Mouse (Mus musculus) MEL (cell line): ENCODE measurements around the gene Pkdrej. TPM values are rescaled to one million over a fixed set of nuclear protein-coding genes. Genes with fewer than 3 reads are reported as not detected.

Experiments
- DNase-seq: peaks from one replicate; pipeline ENCODE4 v3.0.0; 2011; ENCODE audit warnings: low read depth, low spot score
- H3K27ac ChIP-seq: 2 replicates; pipeline ENCODE4 v1.5.1; 2012; ENCODE audit warnings: low read depth, mild to moderate bottlenecking, control low read depth, low read length, moderate library complexity; ENCODE audit not compliant: control insufficient read depth
- H3K27me3 ChIP-seq, 2 experiments: fragments of 150-350 bp in 1 of 2; sonication (generic) in 1 of 2; 2 replicates each; pipeline ENCODE4 v1.6.1; 2012; ENCODE audit warnings: low read length in 2 of 2, mild to moderate bottlenecking in 2 of 2, improper control_type of control experiment in 1 of 2, moderate library complexity in 1 of 2; ENCODE audit not compliant: insufficient read depth in 2 of 2, control insufficient read depth in 1 of 2
- H3K36me3 ChIP-seq, 2 experiments: 2 replicates each; pipeline ENCODE4 v1.6.1; 2012 to 2014; ENCODE audit warnings: low read length in 2 of 2, improper control_type of control experiment in 1 of 2, inconsistent platforms in 1 of 2, mild to moderate bottlenecking in 1 of 2; ENCODE audit not compliant: insufficient read depth in 2 of 2, control insufficient read depth in 1 of 2
- H3K4me1 ChIP-seq, 2 experiments: fragments of 150-350 bp in 1 of 2; sonication (generic) in 1 of 2; 2 replicates each; pipeline ENCODE4 v1.6.1; 2012; ENCODE audit warnings: low read length in 2 of 2, improper control_type of control experiment in 1 of 2, mild to moderate bottlenecking in 1 of 2; ENCODE audit not compliant: insufficient read depth in 2 of 2, control insufficient read depth in 1 of 2
- H3K4me3 ChIP-seq, 2 experiments: fragments of 150-350 bp in 1 of 2; sonication (generic) in 1 of 2; 2 replicates each; pipeline ENCODE4 v1.5.1; 2012; ENCODE audit warnings: low read depth in 2 of 2, low read length in 2 of 2, mild to moderate bottlenecking in 2 of 2, moderate library complexity in 2 of 2, control low read depth in 1 of 2, improper control_type of control experiment in 1 of 2; ENCODE audit not compliant: control insufficient read depth in 1 of 2, insufficient read depth in 1 of 2
- H3K79me2 ChIP-seq: 2 replicates; pipeline ENCODE4 v1.6.1; 2012; ENCODE audit warnings: mild to moderate bottlenecking, low read length, moderate library complexity; ENCODE audit not compliant: control insufficient read depth, poor library complexity, insufficient read depth
- H3K9ac ChIP-seq: 2 replicates; pipeline ENCODE4 v1.6.1; 2012; ENCODE audit warnings: low read depth, mild to moderate bottlenecking, control low read depth, low read length, moderate library complexity; ENCODE audit not compliant: control insufficient read depth, poor library complexity, severe bottlenecking
- H3K9me3 ChIP-seq: fragments of 150-350 bp; sonication (generic); replicated peaks from 2 replicates; pipeline ENCODE4 v1.6.1; 2012; ENCODE audit warnings: mild to moderate bottlenecking, low read length, improper control_type of control experiment, moderate library complexity; ENCODE audit not compliant: insufficient read depth
- CHD1 ChIP-seq: IDR thresholded peaks from 2 replicates; pipeline ENCODE4 v1.6.1; 2012; ENCODE audit warnings: low read depth, mild to moderate bottlenecking, inconsistent platforms, low read length, improper control_type of control experiment
- ELF1 ChIP-seq: IDR thresholded peaks from 2 replicates; pipeline ENCODE4 v1.6.1; 2014; ENCODE audit warnings: low read depth, mild to moderate bottlenecking, inconsistent platforms, low read length, improper control_type of control experiment, moderate library complexity
- EP300 ChIP-seq, 2 experiments: IDR thresholded peaks; 2 replicates each; pipeline ENCODE4 v1.6.1; 2011; ENCODE audit warnings: improper control_type of control experiment in 2 of 2, low read length in 2 of 2, low read depth in 1 of 2, mild to moderate bottlenecking in 1 of 2
- HCFC1 ChIP-seq: IDR thresholded peaks from 2 replicates; pipeline ENCODE4 v1.6.1; 2012; ENCODE audit warnings: low read depth, mild to moderate bottlenecking, inconsistent platforms, low read length, improper control_type of control experiment, moderate library complexity
- MAX ChIP-seq: IDR thresholded peaks from 2 replicates; pipeline ENCODE4 v1.6.1; 2011; ENCODE audit warnings: low read length, improper control_type of control experiment
- MAZ ChIP-seq: IDR thresholded peaks from 2 replicates; pipeline ENCODE4 v1.6.1; 2012; ENCODE audit warnings: low read depth, mild to moderate bottlenecking, inconsistent platforms, low read length, improper control_type of control experiment
- MXI1 ChIP-seq: IDR thresholded peaks from 2 replicates; pipeline ENCODE4 v1.6.1; 2011; ENCODE audit warnings: mild to moderate bottlenecking, low read depth, low read length, improper control_type of control experiment
- MYB ChIP-seq: IDR thresholded peaks from 2 replicates; pipeline ENCODE4 v1.6.1; 2011; ENCODE audit warnings: mild to moderate bottlenecking, low read depth, low read length, improper control_type of control experiment
- MYC ChIP-seq: IDR thresholded peaks from 2 replicates; pipeline ENCODE4 v1.6.1; 2011; ENCODE audit warnings: low read depth, mild to moderate bottlenecking, low read length, improper control_type of control experiment, moderate library complexity
- NELFE ChIP-seq: IDR thresholded peaks from 2 replicates; pipeline ENCODE4 v1.6.1; 2011; ENCODE audit warnings: low read depth, low read length, improper control_type of control experiment
- NRF1 ChIP-seq: IDR thresholded peaks from 2 replicates; pipeline ENCODE4 v1.6.1; 2014; ENCODE audit warnings: low read depth, mild to moderate bottlenecking, inconsistent platforms, low read length, improper control_type of control experiment, moderate library complexity; ENCODE audit not compliant: poor library complexity, insufficient read depth, severe bottlenecking
- POLR2A ChIP-seq, 2 experiments: IDR thresholded peaks; 2 replicates each; pipeline ENCODE4 v1.6.1; 2011 to 2012; ENCODE audit warnings: low read length in 2 of 2, mild to moderate bottlenecking in 2 of 2, control low read depth in 1 of 2, improper control_type of control experiment in 1 of 2, low read depth in 1 of 2, moderate library complexity in 1 of 2; ENCODE audit not compliant: control insufficient read depth in 1 of 2, insufficient read depth in 1 of 2, poor library complexity in 1 of 2
- POLR2AphosphoS2 ChIP-seq: IDR thresholded peaks from 2 replicates; pipeline ENCODE4 v1.6.1; 2011; ENCODE audit warnings: low read length, improper control_type of control experiment
- RCOR1 ChIP-seq: IDR thresholded peaks from 2 replicates; pipeline ENCODE4 v1.6.1; 2012; ENCODE audit warnings: low read depth, mild to moderate bottlenecking, inconsistent platforms, low read length, improper control_type of control experiment
- SIN3A ChIP-seq: IDR thresholded peaks from 2 replicates; pipeline ENCODE4 v1.6.1; 2012; ENCODE audit warnings: low read length, improper control_type of control experiment, inconsistent platforms
- SMC3 ChIP-seq: IDR thresholded peaks from 2 replicates; pipeline ENCODE4 v1.6.1; 2011; ENCODE audit warnings: low read depth, low read length, improper control_type of control experiment
- TBP ChIP-seq: IDR thresholded peaks from 2 replicates; pipeline ENCODE4 v1.8.0; 2011; ENCODE audit warnings: low read depth, low read length, improper control_type of control experiment
- TCF12 ChIP-seq: IDR thresholded peaks from 2 replicates; pipeline ENCODE4 v1.6.1; 2014; ENCODE audit warnings: low read depth, mild to moderate bottlenecking, inconsistent platforms, low read length, improper control_type of control experiment, moderate library complexity
- USF1 ChIP-seq: IDR thresholded peaks from 2 replicates; pipeline ENCODE4 v1.6.1; 2014; ENCODE audit warnings: low read depth, mild to moderate bottlenecking, inconsistent platforms, low read length, improper control_type of control experiment, moderate library complexity
- USF2 ChIP-seq, 2 experiments: IDR thresholded peaks; 2 replicates each; pipeline ENCODE4 v1.6.1; 2011 to 2012; ENCODE audit warnings: improper control_type of control experiment in 2 of 2, low read length in 2 of 2, borderline replicate concordance in 1 of 2, inconsistent platforms in 1 of 2, low read depth in 1 of 2, mild to moderate bottlenecking in 1 of 2; ENCODE audit not compliant: insufficient read depth in 1 of 2
- ZMIZ1 ChIP-seq: IDR thresholded peaks from 2 replicates; pipeline ENCODE4 v1.6.1; 2012; ENCODE audit warnings: low read depth, mild to moderate bottlenecking, inconsistent platforms, low read length, improper control_type of control experiment, moderate library complexity
- polyA plus RNA-seq, 2 experiments: library from polyadenylated mRNA; stranded (reverse) in 1 of 2; unstranded in 1 of 2; fragments of >175 nt in 1 of 2; fragments of >200 nt in 1 of 2; gene quantifications; 2 replicates each; pipeline versions ENCODE4 v1.2.1 to v1.2.4; 2012; ENCODE audit warnings: low replicate concordance in 2 of 2, low read depth in 1 of 2; ENCODE audit not compliant: insufficient read length in 2 of 2, insufficient read depth in 1 of 2, missing spikeins in 1 of 2
- total RNA-seq: library from RNA; depleted of rRNA; stranded (reverse); fragments of 300-350 nt; gene quantifications from 2 replicates; pipeline ENCODE4 v1.2.3, GENCODE M21; 2012

Pkdrej gene
- total and polyA plus RNA-seq, 3 experiments = 0.27 to 0.56 TPM; not detected in 1

GRCm38 (mm10) chr15:85831954-85832590, 10.5 kb upstream of the Pkdrej start, which contains the start of gene Ttc38:
Gene Ttc38, plus strand, starts transcription at chr15:85832306.
- Histone ChIP-seq H3K27me3 (no peaks in the 10 kb centered on the region), H3K4me3 (peak within 1 kb of the TSS; percentile 73 to 96), H3K79me2 (no peaks in the 10 kb centered on the region), H3K9ac (peak within 1 kb of the TSS; percentile 67), H3K4me1 (peaks cover 0 to 10% of the 10 kb centered on the region in 2 experiments; a peak in 3 of 4 replicates), H3K9me3 (no peaks in the 10 kb centered on the region), H3K27ac (no peak within 1 kb of the TSS), H3K36me3 (no peaks in the 10 kb centered on the region)
- TF ChIP-seq CHD1 (no peak), POLR2A (IDR thresholded peaks at IDR 0.05; ENCODE audit: control insufficient read depth in 1 of 2, insufficient read depth in 1 of 2, low read depth in 1 of 2, low read length in 2 of 2, poor library complexity in 1 of 2) (peak; percentile 65 to 85; a peak in 2 of 4 replicates), NELFE (peak; percentile 76), TCF12 (peak; percentile 70), MYC (peak; percentile 75; the same call in 1 of the 2 replicates), MYB (no peak), MAX (peak; percentile 75), ELF1 (peak; percentile 87), TBP (peak; percentile 85), ZMIZ1 (peak; percentile 86), EP300 (IDR thresholded peaks at IDR 0.05; ENCODE audit: low read depth in 1 of 2, low read length in 2 of 2) (no peak), SMC3 (no peak), NRF1 (peak; percentile 96), USF2 (IDR thresholded peaks at IDR 0.05; ENCODE audit: borderline replicate concordance in 1 of 2, insufficient read depth in 1 of 2, low read depth in 1 of 2, low read length in 2 of 2) (no peak), MXI1 (peak; percentile 85), MAZ (peak; percentile 51; the same call in 1 of the 2 replicates), SIN3A (peak; percentile 81), HCFC1 (peak; percentile 69), POLR2AphosphoS2 (peak; percentile 68; the same call in 1 of the 2 replicates), USF1 (0 out of 2 replicates have a peak, but pooled peaks have one; percentile 29), RCOR1 (no peak)
- DNase-seq = peak; percentile 88
